Mouse (Mus musculus): ENCODE measurements around the gene Upb1.
A peak's percentile ranks its signal among the peaks of the same experiment; 100 is the strongest.
"Not testable (repeated sequence)": the region's sequence is repeated elsewhere in the genome, so short reads cannot be mapped to it uniquely, and the experiment has no call there.

The Upb1 gene

DNA sequence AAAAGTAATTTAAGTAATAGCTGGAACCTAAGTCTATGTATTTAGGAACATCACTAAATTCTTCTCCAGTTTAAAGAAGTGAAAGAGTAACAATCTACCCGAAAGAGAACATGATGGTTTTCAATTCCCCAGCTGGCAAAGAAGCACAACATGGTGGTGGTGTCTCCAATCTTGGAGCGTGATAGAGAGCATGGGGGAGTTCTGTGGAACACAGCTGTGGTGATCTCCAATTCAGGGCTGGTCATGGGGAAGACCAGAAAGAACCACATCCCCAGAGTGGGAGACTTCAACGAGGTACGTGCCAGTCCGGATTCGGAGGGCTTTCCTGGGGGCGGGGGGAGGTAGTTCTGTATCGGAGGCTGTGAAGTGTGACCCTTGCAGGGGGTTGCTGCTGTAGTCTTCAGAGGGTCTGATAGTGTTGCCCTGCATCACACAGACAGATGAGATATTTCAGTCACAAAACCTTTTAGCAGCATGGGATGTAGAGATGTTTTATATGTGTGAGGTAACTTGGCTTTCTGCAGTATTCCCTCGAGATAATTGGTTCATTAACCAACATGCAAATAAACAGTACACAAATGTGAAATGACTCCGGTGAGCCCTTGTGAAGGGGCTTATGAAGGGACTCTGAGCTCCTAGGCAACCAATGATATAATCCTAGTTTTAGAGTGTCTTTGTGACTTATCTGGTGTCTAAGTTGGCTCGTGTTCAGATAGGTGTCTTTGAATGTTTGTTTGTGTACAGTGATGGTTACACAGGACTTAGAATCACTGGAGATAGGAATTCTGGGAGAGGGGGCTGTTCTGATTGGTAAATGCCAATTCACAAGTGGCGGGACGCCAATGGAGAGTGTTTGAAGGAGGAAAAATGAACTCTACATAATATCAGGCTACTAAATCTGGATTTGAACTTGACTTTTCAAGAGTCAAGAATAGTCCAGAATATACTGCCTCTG is 27.4 kb downstream of the Upb1 start:
- no peak for DNase-seq

DNA sequence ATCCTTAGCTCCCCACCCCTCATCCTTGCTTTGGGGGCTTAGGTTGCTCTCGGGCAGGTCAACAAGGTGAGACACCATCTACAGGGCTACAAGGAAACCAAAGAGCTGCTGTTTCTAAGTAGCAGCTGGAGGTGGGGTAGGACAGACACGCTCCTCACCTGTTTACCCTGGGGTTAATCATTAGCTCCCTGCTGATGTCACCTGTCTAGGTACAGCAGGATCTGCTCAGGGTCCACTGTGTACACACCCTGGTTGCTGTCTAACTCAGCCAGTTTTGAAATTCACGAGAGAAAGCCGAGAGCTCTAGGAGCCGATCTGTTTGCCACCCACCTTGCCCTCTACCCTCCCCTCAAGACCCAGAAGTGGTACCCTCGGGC is 28.1 kb downstream of the Upb1 start:
- DNase-seq, result no peak

DNA sequence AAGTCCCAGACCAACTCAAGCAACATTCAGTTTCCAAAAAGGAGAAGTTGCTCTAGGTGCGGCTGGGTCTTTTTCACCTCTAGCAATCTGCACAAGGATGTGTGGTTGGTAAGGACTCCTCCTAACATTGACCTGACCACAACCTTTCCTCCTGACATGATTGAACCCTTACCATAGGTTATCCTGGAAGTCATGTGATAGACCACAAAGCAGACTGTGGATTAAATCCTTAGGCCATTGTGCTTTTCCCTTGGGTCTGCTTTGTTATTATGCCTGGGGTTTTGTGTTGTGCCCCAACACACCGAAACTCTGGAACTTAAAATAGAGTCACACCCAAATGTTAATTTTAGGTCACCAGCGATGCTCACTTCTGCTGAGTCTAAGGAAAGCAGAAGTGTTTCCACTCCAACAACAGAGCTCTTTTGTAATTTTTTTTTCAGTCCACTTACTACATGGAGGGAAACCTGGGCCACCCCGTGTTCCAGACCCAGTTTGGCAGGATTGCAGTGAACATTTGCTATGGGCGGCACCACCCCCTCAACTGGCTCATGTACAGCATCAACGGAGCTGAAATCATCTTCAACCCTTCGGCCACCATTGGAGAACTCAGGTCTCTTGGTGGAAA is 28.7 kb downstream of the Upb1 start:
- no peak for DNase-seq

DNA sequence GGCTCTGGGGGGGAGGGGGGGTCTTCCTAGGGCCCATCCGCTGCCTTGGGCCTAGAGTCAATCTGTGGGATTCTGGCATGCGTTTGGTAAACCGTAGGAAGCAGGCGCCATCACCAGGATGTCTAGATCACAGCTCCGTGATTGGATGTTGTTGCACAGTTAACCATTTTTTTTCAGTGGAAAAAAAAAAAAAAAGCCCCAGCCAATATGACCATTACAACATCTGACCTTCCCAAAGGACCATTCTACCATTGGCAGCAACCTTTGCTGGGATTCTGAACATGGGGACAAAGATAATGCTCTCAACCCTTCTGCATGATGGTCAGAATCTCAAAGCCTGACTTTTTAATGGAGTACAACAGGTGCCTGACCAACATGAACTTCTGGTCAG is 29.2 kb downstream of the Upb1 start:
- no peak for DNase-seq

DNA sequence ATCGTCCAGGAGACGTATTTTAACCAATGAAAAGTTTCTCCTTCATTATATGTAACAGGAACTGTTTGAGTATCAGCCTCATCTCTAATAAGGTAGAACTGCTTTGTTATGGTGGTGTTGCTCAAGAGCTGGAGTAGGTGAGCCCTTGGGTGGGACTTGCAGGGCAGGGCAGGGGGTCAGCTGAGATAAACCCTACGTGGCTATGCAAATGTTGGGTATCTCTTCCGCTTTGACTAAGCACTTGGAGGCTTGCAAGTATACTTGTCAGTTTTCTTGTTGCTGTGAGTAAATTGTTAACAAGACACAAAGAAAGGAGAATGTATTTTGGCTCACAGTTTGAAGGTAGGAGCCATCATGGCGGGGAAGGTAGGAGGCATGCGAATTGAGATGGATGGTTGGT is 29.7 kb downstream of the Upb1 start:
- no peak for DNase-seq

DNA sequence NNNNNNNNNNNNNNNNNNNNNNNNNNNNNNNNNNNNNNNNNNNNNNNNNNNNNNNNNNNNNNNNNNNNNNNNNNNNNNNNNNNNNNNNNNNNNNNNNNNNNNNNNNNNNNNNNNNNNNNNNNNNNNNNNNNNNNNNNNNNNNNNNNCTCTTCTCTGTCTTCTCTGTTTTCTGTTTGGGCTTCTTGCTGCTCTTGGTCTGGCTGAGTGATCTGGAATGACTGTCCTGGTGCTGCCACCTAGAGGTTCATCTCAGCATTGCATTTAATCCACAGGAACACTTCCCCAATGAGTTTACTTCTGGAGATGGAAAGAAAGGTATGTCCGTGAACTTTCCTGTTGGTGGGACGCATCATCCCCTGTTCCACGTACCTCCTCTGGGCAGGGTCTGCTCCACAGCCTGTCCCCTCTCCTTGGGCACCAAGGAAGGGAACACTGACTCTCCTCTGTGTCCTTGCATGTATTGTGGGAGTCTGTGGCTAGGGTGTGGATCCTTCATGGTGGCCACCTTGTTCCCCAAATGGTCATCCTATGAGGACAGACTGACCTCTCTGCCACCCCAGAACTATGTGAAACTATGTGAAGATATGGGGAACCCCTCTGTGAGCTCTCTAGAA is 35.8 kb downstream of the Upb1 start:
- DNase-seq, result peak; percentile 75

DNA sequence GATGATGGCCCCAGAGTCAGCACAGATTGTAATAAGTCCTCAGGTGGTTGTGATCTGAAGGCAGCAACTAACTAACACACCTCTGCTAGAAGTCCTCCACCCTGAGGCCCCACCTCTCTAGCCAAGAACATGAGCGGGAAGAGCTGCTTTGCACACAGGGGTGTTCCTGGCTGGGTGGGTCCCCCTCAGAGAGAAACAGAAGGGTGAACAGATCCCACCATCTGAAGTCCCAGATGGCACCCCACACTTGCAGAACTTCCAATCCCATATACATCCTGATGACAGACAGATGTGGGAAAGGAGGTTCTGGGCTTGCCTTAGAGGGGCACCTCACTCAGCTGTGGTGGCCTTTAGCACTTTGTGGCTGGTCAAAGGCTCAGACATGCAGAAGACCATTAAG is 36.4 kb downstream of the Upb1 start:
- DNase-seq, result no peak

DNA sequence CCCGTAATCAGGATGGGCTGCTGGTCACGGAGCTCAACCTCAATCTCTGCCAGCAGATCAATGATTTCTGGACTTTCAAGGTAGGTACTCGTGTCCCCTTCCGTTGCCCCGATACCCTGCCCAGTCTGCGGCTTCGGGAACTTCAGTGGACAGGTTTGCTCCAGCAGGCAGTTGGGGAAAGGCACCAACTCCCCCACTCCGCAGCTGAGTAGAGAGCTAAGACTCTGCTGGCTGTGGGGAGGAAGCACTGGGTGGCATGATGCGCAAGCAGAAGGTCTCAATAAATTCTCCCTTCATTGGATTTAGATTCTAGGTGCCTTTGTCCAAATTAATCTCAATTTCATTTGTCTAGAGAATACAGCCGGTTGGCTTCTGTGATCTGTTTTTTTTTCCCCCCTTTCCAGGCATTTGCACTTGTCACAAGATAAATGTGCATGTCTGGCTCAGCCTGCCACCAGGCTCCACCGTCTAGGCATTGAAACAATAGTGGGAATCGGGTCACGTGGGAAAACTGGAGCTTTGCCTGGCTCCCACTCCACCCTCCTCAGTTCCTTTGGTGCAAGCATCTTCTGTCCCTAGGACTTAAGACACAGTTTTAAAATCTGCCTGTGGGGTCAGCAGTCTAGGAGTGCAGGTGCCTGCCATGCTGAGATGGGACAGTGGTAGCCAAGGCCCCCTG is 37.4 kb downstream of the Upb1 start:
- peak; percentile 13 for DNase-seq

DNA sequence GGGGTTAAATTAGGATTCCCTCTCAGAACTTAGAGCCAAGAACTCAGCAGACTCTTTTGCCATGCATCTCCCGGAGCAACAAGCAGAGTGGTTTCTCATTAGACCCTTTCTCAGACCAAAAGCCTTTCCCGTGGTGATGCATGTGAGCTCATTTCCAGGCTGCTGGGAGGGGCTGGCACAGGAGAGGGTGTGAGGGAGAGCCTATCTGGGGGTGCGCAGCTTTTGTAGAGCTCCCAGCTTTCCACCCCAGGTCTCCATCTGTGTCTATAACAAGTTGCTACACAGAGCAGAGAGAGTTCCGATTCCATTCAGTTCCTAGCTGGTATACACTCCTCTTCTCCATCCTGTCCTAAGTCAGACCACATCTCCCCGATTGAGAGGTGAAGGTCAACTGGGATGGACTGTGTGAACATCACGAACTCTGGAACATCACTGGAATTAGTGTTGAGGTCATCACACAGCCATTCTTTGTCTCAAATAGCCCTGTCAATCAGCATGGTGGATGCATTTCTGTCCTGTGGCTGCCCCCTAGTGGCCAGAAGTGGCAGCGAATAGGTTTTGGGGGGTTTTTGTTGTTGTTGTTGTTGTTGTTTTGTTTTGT is 38.4 kb downstream of the Upb1 start:
- DNase-seq, result peak; percentile 8

DNA sequence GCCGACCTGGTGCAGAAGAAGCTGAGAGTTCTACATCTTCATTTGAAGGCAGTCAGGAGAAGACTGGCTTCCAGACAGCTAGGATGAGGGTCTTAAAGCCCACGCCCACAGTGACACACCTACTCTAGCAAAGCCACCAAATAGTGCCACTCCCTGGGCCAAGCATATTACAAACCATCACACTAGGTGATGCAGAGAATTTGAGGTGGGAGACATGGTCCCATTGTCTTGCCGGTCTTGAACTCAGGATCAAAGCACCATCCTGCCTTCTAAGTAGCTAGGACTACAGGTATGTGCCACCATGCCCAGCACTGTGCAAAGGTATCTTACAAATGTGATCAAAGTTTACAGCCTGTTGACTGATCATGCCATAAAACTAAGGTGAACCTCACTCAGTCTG is 39.8 kb downstream of the Upb1 start:
- no peak for DNase-seq

DNA sequence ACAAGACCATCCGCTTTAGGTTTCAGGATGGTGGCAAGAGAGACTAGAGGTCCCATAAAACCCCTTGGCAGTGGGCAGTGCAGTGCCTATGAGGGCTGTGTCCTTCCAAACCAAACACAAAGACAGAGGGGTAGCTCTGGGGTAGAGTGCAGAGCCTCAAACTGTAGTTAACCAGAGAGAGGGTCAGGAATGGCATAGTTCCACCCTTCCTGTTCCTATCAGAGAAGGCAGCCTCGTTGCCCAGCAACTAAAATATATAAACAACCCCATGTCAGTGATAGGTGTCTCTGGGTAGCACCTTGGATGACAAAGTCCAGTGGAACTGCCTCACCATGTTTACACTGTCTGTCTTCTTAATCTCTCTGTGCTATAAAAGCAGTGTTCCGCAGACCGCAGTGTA is 40.9 kb downstream of the Upb1 start:
- no peak for DNase-seq

DNA sequence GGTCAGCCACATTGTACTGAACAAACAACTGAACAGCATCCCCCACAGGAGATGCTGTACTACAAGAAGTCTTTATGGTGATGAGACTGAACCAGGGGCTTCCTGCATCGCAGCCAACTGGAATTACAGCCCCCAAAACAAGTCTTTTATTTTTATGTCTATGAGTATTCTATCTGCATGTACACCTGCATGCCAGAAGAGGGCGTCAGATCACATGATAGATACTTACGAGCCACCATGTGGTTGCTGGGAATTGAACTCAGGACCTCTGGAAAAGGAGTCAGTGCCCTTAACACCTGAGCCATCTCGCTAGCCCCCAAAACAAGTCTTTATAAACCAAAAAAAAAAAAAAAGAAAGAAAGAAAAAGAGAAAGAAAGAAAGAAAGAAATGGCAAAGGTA is 42.1 kb downstream of the Upb1 start:
- DNase-seq, result no peak

DNA sequence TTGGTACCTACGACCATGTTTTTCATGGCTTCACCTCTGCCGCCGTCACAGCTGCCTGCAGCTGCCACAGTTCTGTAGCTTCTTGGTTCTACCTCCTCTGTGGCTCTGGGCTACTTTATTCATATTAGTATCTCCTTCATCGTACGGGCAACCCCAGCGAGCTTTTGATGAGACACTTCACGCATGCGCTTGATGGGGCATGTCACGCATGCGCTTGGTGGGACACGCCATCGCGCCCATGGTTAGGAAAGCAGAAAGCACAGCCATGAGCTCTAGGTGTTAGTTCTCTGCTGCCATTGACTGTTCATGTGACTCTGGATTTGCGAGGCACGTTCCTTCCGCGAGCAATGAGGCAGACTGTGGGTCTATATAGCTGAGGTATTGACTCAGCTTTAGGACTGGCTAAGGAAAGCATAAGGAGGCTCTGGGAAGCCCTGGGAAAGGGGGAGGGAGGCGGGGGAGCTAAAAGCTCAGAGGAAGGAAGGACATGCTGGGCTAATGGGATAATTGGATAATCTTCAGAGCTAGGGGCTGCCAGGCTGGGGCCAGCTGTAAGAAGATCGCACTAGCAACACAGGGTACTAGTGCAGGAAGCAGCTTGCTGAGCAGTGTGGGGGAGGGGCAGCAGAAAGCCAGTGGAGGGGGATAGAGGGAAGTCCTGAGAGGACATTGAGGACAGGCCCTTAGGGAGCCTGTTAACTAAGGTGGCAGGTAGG is 43.4 kb downstream of the Upb1 start:
- DNase-seq, result no peak

DNA sequence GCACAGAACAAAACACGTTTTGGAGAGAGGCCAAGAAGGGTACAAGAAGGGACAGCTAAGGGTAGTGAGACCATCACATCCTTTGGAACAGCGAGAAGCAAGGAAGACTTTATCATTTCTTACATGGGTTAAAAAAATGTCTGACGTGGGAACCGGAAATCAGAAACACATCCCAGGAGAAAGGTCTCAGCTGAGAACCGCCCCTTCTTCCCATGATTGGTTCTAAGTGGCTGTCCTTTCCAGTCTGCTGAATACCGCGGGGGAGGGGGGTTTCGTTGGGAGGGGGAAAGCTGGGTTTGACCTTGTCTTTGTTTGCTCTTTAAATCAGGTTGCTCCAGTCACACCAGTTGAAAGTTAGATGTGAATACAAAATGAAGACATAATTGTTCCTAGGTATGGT is 44.1 kb downstream of the Upb1 start:
- DNase-seq, result no peak

DNA sequence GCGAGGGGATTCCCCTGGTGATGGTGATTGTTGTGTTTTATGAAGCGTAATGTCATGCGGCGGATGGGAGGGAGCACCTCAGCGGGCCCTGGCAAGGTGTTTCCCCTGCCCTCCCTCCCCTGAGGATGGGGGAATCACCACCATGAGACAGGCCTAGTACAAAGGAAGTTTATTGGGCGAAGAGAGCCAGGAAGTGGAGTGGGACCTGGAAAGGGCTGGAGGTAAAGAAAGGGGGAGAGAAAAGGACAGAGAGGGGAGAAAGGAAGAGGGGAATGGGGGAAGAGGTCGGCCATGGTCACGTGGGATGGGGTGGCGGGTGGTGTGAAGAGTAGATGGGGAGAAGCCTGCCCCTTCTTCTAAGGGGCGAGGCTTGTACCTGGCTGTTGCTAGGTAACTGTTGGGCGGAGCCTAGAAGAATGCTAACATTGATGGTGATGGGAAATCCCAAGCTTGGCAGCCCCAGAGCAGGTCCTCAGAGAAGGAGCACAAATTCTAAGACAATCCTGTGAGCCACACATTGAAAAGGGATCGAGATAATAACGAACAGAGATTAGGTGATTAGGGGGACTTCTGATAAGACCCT is 45.7 kb downstream of the Upb1 start:
- no peak for DNase-seq

DNA sequence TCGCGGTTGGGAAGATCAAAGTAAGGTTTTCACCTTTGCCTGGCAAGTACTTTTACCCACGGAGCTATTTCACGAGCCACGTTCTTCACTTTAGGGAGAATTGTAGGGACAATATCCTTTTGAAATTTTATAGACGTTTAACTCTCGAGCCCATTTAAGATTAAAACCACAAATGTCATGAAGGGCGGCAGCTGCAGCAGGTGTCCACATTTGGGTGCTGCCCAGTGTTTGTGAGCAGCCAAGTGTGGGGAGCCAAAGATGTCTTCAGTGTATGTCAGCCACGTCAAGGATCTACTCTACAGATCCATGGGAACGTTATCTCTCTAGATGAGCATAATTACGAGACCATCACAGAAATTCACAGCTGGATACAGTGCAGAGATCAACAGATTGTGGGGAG is 46.6 kb downstream of the Upb1 start:
- DNase-seq, result no peak

DNA sequence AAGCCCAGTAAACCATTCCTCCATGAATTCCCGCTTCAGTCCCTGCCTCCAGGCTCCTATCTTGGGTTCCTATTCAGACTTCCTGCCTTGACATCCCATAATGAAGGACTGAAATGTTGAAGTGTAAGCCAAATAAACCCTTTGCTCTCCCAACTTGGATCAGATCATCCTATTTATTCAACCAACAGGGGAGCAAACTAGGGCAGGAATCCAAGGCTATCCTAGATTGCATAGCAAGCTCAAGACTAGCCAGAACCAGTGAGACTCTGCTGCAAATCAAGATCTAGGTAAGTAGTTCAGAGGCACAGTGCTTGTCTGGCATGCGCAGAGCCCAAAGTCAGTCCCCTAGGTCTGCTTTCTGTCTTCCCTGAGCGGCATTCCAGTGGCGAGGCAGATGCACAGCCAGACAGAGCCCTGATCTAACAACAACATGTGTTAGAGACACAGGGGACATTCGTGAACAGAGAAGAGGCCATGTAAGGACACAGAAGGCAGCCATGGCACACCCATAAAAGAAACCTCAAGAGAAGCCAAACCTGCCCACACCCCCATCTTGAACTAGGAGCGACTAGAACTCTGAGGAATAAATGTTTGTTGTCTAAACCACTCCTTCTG is 48.0 kb downstream of the Upb1 start:
- no peak for DNase-seq

DNA sequence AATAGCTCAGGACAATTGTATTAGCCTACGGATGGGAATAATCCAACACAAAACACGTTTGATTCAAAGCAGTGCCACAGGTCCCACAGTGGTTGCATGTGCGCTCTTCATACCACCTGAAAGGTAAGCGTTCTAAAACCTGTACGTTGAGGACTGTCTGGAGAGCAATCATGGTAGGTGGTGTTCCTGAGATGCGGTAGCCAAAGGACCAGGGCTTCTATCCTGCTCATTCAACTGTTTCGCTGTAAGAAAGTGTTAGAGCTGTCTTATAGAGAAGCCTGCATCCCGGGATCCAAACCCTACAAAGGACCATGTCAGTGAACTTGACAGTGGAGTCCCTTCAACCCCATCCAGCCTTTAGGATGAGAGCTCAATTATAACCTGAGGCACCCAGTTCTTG is 49.4 kb downstream of the Upb1 start:
- DNase-seq, result no peak

DNA sequence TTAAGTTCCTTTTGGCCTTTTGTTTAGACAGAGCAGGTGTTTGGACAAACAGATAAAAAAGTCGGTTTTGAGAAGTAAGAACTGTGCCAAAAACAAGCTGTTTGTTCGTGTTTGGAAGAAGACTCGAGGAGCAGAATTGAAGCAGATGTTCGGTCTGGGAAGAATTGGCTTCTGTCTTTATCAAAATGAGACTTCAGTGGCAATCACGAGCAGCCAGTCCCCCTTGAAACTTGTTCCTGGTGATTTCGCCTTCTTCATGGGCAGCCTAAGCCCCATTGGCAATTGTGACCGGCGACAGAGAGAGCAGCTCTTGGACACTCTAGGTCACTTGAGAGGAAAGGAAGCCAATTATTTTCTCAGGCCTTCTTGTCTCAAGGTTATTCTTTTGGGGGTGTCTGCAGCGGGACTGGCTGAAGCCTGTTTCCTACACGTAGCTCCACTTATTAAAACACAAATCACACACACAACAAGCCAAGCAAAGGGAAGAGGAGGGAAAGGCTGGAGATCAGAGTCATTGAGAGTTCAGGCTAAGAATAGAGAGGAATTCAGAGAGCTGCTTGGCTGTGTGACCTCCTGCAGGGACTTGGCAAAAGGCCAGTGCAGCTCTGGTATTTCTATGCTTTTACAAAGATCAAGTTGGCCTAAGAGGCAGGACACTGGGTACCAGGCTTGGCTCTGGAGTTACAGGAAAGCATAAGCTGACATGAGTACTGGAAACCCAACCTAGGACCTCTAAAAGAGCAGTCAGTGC is 50.3 kb downstream of the Upb1 start:
- DNase-seq, result no peak

DNA sequence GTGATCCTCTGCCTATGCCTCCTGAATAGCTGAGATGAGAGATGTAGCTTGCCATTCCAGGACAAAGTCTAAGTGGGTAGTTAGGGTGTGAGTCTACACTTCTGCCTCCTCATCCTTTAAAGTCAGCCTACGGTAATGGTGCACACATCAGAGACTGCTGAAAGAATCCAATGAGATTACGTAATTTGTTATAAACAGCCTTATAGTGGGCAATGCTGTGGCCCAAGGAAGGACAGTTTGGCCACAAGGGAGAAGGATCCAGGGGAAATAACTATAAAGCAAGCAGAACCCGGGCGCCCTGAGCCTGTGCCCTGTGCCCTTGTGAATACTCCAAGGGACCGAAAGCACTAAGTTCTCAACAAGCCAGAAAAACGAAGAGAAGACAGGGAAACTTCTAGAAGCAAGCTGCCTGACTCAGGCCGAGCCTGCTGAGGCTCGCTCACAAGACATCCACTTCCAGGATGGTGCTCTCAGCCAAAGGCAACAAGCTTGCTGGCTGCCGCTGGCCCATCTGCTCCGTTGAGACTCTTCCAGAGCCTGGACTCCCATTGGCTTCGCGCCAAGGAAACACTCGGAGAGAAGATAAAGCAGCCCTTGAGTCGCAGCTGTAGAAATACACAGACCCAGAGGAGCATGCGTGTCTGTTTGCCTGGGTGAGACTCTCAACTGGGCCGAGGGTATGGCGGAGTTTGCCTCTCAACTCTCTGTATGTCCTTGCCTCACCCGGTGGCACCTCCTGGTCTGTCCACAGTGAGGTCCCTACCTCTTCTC is 55.3 kb downstream of the Upb1 start:
- DNase-seq, result not testable (repeated sequence)
